Mouse (Mus musculus) Muller cell, postnatal 12 days (primary cell): ENCODE results near the gene Ctdspl.

Experiments used
- DNase-seq: peaks from one replicate; pipeline ENCODE4 v3.0.0-alpha.2; 2015; ENCODE audit errors: inconsistent ontology term

Gene Ctdspl

DNA sequence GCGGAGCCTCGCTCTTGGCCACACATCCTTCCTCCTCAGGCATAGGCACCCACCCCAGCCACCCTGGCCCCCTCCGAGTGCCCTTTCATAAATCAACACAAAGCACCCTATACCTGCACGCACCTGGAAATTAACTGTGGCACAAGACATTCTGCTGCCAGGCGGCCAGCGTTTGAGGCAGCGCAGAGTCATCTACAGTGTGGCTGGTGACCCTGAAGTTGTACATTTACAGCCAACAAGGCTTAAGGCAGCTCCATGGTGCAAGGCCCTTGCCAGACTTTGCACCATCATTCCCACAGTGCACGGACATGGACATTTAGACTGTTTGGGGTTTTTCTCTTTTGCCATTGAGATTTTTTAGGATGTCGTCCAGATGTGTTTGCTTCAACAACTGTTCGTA is 134.4 kb downstream of the Ctdspl start:
- no peak for DNase-seq

DNA sequence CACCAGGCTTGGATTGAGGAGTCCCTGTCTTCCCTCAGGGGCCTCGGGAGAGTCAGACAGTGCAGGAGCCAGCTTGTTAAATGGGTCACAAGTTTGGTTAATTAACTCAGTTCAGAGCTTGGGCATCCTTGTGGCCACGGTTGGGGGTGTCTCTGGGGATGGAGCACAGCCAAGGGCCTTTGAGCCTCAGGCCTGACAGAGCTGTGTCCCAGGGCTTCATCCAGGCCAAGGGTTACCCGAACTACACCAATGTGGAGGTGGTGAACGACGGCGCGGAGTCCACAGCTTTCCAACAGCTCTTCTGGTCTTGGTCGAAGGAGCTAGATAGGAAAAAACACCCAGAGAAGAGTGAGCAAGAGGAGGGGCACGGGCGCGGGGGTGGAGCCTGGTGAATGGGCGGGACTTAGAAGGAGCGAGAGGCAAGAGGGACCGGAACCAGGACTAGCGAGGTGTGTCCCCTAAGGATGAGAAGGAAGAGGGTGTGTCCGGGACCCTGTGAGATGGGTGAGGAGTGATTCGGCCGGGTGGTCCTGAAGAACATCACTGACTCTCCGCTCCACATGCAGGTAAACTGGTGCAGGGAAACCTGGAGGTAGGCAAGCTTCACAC is 136.9 kb downstream of the Ctdspl start:
- peak; percentile 92 for DNase-seq

DNA sequence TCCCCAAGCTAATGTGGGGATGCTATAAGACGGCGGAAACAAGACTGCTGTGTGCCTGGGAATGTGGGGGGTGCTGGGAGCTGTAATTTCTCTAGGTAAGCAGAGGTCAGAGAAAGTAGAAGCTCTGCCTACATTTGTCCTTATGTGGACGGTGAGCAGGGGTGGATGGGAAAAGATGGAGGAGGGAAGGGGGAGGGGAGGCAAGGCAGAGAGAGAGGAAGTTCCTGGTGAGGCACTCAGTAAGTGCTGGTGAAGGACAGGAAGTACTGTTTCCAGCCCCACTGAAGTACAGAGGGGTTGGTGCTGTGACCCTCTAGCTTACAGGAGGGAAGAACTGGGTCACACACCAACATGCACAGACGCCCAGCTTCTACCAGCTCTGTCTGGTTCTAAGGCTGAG is 138.0 kb downstream of the Ctdspl start:
- no peak for DNase-seq

DNA sequence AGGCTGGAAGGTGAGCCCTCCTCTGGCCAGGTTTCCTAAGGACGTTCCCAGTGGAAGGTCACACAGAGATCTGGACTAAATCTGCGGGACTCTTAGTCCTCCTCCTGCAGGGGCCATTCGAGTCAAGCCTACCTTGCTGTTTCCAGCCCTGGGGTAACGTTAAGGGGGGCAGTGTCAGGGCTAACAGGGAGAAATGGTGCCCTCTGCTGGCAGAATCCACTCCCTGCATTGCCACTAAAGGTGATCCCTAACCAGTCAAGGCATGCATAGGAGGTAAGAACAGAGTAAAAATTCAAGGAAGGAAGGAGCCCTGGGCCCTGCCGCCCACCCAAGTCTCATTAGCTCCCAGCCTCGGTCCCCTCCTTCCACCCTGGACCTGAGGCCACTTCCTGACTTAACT is 141.3 kb downstream of the Ctdspl start:
- peak; percentile 59 for DNase-seq

DNA sequence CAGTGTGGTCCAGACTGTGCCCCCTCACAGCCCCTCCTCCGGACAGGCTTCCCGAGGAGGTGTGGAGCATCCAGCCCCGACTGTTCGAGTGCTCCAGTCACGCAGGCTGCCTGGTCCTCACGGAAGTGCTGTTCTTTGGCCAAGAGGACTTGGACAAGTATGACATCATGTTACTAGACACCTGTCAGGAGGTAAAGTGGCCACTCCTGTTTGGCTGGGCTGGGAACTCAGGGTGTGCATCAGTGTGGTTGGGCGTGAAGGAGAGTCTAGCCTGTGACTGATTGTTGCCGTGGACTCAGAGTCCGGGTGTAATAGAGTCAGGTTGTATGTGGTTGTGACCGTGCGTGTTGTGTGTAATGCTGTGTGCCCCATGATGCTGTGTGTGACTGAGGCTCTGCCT is 142.0 kb downstream of the Ctdspl start:
- no peak for DNase-seq

DNA sequence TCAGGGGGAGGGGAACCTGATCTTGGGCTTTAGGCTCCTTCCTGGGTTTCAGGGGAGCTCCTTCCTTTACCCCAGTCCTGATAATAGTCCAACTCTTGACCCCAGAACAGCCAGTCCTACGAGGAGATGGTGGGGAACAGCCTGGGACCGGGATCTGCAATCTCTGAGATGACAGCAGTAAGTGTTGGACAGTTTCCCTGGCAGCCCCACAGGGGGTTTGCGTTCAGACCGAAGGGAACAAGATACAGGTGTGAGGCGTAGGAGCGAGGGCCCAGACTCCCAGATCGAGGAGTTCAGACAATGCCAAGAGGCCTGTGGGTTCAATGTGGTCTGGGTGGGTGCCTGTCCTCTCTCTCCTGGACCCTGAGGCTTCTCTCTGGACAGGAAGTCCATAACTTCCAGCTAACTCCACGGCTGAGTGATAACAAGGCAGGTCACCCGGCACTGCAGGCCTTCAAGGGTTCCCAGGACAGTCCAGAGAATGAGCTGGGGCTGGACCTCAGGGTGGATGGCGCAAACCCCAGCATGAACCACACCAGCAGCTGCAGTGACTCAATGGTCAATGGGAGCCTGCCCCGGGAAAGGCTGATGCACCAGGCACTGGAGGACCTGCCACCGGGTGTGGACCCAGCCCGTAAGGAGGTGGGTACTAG is 144.0 kb downstream of the Ctdspl start:
- no peak for DNase-seq

DNA sequence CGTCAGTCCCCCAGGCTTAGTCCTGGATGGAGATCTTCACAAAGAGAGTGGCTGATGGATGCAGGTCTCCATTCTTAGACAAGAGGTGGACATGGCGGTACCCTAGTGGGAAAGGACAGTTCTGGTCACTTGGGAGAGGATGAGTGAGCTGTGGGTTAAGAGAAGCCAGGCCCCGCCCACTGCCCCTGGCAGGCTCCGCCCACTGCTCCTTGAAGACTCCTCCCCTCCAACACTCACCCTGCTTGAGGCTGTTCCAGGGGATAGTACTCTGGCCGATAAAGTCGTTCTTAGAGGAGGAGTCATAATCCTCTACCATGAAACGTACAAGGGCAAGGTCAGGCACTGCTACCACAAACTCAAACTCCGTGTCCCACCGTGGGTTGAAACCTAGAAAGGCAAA is 145.5 kb downstream of the Ctdspl start:
- no peak for DNase-seq

DNA sequence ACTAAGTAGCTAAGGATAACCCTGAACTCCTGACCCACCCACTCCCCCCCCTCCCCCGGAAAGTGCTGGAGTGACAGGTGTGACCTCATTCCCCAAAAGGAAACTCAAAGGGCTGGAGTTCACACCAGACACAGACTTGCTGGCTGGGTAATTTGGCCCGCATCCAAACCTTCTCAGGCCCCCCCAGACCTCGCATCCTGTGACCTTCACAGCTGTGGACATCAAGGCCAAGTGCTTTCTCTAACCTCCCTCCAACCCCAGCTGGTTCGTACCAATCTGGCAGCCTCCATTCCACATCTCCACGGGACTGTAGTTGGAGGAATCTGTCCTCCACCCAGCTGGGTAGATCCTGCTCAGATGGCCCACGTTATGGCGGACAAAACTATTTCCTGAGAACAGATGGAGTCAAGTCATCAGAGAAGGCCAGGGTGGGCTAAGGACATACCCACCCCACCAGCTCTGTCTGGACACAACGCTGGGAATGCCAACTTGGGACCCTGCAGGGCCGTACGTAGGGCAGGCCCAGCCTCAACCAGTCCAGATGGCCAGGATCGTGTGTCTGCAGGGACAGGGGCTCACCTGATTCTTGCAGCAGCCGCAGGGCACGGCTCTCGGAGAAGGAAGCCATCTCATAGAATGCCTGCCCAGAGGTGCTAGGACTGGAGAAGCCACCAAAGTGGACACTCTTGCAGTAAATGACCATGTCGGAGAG is 147.1 kb downstream of the Ctdspl start:
- no peak for DNase-seq

DNA sequence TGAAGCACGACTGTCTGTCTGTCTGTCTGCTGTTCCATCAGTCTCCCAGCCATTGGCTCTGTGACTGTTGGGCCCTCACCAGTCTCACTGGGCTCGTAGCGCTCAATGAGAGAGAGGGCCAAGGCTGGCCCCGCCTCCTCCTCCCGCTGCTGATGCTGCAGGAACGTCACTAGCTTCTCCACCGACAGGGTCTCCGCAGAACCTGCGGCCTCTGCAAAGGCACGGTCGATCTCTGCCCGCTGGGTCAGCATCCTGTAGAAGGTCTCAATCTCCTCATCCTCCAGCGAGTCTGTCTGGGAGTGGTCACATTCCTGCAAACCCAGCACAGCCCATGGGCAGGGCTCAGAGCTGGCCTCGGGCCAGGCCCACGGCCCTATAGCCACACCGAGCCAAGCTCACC is 149.4 kb downstream of the Ctdspl start:
- DNase-seq = no peak

DNA sequence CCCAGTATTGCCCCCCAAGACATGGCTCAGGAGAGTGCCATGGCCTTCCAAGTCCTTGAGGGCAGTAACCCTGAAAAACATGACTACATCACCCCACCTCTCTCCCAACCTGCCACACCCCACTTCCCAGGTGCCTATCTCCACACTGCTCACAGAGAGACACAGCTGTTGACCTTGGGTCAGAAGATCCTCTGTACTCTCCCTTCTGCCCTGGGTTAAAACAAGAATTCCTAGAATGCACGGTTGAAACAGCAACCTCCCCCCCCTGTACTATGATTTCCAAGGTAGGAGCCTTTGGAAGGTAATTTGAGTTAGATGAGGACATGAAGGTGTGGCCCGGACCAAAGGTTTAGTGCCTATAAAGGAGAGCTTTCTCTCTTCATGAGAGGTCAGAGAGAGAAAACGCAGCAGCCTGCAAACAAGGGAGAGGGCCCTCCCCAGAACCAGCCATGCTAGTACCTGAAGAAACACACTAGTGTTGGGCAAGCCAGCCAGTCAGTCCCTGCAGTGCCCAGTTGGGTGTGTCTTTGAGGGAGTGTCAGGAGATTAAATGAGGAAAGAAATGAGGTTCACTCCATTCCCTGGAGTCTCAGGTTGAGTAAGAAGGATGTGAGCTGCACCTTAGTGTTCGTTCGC is 153.9 kb downstream of the Ctdspl start:
- DNase-seq = no peak

DNA sequence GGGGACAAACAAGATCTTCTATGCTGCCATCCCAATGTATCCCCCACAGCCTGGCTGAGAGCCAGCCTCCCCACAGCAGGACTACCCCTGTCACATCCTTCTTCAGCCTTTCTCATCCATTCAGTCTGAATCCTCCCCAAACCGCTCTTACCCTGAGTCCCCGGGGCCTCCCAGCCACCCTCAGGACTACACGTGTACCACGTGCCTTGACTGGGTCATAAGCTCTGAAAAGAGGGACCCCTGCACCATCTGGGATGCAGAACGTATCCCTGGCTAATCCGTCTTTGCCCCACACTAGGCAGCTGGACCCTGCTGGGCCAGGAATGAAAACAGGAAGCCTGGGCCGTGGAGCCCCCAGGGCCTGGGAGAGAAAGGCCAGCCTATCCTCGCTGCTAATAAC is 155.8 kb downstream of the Ctdspl start:
- DNase-seq = no peak

DNA sequence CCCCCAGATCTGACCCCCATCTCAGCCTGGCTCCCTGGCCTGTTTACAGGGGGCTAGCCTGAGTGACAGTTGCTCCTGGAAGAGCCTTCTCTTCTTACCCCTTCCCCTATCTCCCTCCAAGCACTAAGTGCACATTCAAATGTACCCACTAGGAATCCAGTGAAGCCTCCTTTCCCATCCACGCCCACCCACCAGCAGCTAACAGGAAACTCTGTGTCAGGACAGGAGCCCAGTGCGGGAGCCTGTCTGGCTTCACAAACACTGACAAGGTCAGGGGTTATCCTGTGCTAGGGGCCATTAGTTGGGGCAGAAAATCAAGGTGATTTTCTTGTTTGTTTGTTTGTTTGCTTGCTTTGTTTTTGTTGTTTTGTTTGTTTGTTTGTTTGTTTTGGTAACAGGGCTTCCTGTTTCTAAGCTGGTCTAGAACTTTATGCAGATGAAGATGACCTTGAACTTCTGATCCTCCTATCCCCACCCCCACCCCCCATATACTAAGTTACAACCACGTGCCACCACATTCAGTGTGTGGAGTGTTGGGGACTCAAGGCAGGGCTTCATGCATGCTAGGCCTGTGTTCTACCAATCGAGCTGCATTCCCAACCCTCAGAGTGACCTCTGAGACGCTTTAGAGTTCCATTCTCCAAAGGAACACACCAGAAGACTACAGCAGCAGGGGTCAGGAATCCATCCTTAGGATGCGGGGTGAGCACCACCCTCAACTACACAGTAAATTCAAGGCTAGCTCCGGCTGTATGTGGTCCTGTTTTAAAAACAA is 156.6 kb downstream of the Ctdspl start:
- DNase-seq = no peak

DNA sequence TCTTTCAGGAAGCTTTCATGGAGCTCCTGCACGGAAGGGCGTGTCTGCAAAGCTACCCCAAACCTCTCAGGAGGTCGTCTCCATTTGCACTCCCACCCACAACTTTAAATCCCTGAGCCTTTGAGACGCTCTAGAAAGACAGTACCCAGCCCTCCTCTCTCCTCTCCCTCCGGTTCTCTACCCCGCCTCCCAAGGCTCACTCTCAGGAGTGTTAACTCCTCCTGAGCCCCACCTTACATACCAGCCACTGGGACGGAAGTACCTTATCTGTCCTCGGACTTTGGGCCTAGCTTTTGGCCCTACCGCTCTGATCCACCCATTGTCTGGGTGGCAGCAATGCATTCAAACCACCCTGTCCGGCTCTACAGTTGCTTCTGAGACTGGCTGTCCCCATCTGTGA is 157.7 kb downstream of the Ctdspl start:
- no peak for DNase-seq

DNA sequence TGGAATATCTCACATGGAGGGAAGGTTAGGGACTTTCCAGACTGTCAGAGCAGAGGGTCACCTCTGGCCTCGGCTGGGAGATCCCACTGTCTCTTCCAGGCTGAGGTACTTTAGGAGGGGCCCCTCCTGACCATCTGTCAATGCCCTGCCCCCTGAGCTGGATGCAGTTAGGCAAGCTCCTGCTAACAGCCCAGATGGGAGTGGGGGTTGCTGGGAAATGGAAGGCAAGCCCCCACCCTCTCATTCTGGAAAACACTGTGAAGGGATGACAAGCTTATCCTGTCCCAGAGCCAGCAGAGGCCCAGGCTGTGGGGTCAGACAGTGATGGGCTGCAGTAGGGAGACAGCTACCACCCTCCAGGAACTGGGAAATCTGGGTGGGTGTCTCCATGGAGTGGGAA is 160.2 kb downstream of the Ctdspl start:
- DNase-seq = no peak

DNA sequence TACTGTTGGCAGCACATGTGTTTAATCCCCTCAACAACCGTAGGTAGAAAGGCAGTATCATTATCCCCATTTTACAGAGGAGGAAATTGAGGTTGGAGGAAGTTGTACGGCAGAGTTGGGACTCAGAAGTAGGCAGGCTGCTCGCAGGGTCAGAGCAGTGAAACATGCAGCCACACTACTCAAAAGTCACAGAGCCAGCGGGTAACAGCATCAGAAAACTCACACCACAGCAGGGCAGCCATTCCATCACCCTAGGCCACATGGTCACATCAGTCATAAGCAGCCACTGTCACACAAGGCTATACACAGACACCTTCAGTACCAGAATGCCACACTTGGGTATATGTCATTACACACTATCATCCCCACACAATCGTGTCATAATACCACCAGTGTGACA is 161.1 kb downstream of the Ctdspl start:
- DNase-seq = no peak

DNA sequence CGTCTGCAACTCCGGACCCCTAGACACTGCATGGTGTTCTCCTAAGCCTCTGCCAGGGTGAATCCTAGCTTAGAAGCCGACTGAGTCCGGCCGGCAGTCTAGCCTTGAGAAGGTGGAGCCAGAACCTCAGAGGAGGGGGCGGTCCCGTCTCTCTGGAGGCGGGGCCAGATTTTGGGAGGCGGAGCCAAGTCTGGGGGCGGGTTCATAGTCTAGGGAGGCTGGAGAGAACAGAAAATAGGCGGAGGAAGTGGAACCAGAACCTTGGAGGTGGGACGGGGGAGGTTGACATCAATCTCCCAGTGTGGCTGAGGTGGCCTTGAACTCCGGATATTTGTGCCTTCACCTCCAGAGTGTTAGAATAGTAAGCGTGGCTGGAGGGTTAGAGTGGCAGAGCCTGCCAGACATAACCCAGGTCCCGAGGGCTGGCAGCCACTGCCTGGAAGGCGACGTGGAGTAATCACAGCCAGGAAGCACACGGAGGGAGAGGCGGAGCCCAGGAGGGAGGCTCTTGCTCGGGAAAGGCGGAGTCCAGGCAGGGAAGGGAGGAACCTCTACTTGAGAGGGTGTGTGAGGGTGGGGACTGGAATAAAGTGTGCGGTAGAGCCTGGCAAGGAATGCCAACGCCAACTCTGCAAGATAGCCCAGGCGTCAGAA is 162.0 kb downstream of the Ctdspl start:
- peak; percentile 95 for DNase-seq

DNA sequence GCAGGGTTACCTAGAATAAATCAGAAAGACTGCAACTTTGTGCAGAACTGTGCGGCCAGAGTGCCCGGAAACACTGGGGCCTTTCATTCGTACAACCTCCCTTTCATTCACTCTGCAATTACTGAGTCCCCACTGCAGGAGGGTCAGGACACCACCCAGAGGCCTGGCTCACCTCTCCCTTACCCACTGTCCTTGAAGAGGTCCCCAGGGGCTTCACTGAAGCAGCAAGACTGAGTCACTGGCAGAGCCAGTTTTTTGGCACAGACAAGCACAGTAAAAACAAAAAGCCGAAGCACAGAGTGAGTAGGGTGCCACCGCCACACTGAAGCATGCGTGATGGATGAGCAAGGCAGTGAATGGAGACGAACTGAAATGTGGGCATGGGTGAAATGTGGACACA is 163.2 kb downstream of the Ctdspl start:
- DNase-seq = peak; percentile 69

DNA sequence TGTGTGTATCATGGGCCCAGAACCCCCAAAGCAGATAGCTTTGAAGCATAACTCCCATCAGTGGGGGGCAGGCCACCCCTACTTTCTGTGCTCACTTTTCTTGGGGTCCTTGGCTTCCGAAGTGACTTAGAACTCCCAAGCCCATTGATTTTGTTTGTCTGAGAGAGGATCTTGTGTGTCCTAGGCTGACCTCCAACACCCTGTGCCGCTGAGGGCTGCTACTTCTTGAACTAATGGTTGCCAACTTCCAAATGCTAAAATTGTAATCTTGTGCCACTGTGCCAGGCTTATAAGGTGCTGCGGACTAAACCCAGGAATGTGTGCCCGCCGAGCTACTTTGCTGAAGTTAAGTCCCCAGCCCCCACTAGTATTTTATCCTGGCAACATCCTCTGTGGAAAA is 164.2 kb downstream of the Ctdspl start:
- no peak for DNase-seq

DNA sequence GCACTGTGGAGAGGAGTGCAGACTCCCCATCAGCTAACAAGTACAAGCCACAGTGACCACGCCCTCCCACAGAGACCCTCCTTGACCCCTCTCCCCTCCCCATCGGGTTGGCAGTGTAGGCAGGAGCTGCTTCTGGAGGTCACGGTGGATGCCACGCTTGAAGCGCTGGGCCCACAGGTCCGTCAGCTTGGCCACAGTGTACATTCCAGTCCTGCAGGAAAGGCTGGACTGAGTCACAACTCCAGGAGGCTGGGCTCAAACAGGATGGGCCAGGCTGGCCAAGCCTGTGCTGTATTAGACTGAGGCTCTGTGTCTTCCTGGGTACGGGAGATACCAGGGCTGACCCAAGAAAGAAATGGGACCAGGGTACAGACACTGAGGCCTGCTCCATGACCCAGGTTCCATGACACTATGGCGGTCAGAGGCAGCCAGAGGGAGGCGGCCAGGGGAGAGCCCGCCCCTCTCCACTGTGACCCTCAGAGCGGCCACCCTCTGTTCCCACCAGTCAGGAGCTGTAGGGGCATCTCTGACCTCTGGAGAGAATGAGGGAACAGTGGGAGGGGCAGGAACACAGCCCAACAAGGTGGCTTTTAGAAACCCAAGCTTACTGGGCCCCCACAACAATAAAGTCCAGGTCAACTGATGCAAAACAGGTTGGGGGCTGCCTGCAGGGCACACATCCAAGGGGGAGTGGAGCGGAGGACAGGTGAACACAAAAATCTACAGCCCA is 165.5 kb downstream of the Ctdspl start:
- peak; percentile 69 for DNase-seq

DNA sequence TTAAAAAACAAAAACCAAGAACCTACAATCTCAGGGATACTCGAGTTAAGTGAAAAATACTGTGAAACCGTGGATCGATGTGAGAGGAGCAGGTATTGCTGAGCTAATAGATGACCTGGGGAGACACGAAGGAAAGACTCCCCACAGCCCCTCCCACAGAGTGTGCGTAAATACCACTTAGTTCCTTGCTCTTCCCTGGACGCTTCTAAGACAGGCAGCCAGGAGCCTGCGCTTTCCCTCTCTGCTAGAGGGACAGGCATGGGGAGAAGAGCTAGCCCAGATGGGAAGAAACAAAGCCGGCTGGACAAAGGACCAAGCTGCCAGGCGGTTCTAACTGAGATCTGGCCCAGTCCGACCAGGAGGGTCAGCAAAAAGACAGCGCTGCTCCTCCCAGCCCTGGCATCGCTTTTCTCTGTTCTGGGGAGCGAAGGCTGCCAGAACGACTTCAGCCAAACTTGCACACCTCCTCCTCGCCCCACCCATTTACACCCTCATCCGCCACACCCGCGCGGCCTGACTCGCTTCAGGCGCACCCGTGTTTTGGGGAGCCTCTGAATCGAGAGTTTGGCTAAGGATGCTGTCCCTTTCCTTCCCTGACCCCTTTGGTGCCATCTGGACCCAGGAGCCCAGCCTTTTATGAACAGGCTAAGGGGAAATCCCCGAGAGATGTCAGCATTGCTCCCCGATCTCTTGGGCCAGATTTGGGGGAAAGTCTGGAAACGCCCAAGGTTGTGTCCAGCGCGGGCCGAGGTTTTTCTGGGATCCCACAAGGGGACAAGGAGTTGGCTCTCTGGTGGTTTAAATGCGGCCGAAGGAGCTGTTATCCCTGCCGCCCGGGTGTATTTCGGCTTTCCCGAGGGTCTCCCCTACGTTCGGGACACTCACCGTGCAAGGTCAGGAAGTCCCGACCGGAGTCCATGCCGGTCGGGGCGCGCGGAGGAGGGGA is 166.5 kb downstream of the Ctdspl start:
- DNase-seq = no peak
